Mouse (Mus musculus): ENCODE measurements around the gene Zfp871. TPM values are rescaled to one million over a fixed set of nuclear protein-coding genes. Genes with fewer than 3 reads are reported as not detected.

Gene Zfp871
- total RNA-seq, 1 experiment: 21.6 TPM

DNA sequence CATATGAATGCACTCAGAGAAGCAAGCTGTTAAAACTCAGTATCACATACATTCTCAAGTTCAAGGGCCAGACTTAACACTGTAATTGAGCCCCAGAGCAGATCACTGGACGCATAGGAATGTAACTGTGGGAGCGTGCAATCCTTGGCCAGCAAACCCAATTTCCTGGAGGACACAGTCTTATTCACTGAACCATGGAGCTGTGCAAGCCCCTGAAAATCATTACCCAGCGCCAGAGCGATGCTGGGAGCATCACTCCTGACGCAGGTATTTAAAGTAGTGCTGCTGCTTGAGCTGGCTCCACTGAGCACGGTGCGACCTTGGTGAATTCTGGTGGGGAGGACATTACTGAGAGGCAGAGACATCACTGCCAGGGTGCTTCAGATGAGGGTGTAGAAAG lies 26.0 kb upstream of the Zfp871 start:
- Histone ChIP-seq H3K36me3 (ENCODE audit: control insufficient read depth, insufficient read depth, low read length, poor library complexity, severe bottlenecking) (peaks cover 7% of the 10 kb centered on the region), H3K4me3 (ENCODE audit: insufficient read depth in 1 of 2, low read depth in 1 of 2, low read length in 2 of 2, poor library complexity in 1 of 2, severe bottlenecking in 1 of 2) (no peak overlapping the region), H3K27ac (ENCODE audit: insufficient read depth, low read depth, low read length, poor library complexity, severe bottlenecking) (no peak overlapping the region), H3K4me1 (ENCODE audit: control insufficient read depth in 2 of 2, insufficient read depth in 2 of 2, low read length in 2 of 2, poor library complexity in 1 of 2) (peaks cover 2 to 7% of the 10 kb centered on the region in 2 experiments; a peak in 1 of 4 replicates), H3K9ac (ENCODE audit: insufficient read depth, low read depth, low read length, poor library complexity, severe bottlenecking) (no peak overlapping the region), H3K9me3 (ENCODE audit: control insufficient read depth, insufficient read depth, low read depth, low read length) (no peaks in the 10 kb centered on the region)
- DNase-seq (ENCODE audit: low read depth, low spot score): no peak
- in situ Hi-C loops (cut with MboI; ENCODE audit: low sequenced_read_pairs in 2 of 2, unreplicated experiment in 2 of 2): no loop called here
- TF ChIP-seq ZNF384 (IDR thresholded peaks at IDR 0.05; ENCODE audit: low read depth, low read length): no peak
- TF ChIP-seq MAFK (IDR thresholded peaks at IDR 0.05; ENCODE audit: insufficient read depth, low read depth, low read length): no peak
- no peak for TF ChIP-seq CHD2 (IDR thresholded peaks at IDR 0.05; ENCODE audit: low read depth, low read length)
- TF ChIP-seq HCFC1 (IDR thresholded peaks at IDR 0.05; ENCODE audit: borderline replicate concordance, insufficient read depth, low read length): no peak
- no peak for TF ChIP-seq ZC3H11A (IDR thresholded peaks at IDR 0.05; ENCODE audit: borderline replicate concordance, low read depth, low read length)

DNA sequence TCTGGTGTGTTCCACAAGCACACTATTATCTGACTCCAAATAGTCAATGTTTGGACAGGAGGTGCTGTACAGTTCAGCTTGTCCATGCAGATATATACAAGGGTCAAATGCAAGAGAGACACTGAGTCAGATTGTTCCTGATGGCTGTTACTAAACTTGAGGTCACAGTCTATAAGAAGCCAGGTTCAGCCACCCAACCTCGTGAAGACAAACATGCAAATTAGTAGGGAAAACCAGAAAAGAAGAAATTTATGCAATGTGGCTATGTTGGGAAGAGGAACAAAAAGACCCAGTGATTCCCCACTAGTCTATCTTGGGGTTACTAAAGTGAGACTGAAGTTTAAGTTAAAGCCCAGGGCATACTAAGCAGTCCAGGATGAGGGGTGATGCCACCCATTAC lies 22.6 kb upstream of the Zfp871 start:
- H3K9ac ChIP-seq (ENCODE audit: insufficient read depth, low read depth, low read length, poor library complexity, severe bottlenecking): no peak overlapping the region
- no peak for DNase-seq (ENCODE audit: low read depth, low spot score)
- peaks cover 2 to 8% of the 10 kb centered on the region in 2 experiments; a peak in 2 of 4 replicates for H3K4me1 ChIP-seq (ENCODE audit: control insufficient read depth in 2 of 2, insufficient read depth in 2 of 2, low read length in 2 of 2, poor library complexity in 1 of 2)
- H3K27ac ChIP-seq (ENCODE audit: insufficient read depth, low read depth, low read length, poor library complexity, severe bottlenecking): no peak overlapping the region
- TF ChIP-seq MAFK (IDR thresholded peaks at IDR 0.05; ENCODE audit: insufficient read depth, low read depth, low read length): no peak
- no peak for TF ChIP-seq CHD2 (IDR thresholded peaks at IDR 0.05; ENCODE audit: low read depth, low read length)
- no peak for TF ChIP-seq HCFC1 (IDR thresholded peaks at IDR 0.05; ENCODE audit: borderline replicate concordance, insufficient read depth, low read length)
- no peak for TF ChIP-seq ZNF384 (IDR thresholded peaks at IDR 0.05; ENCODE audit: low read depth, low read length)
- TF ChIP-seq ZC3H11A (IDR thresholded peaks at IDR 0.05; ENCODE audit: borderline replicate concordance, low read depth, low read length): no peak
- peaks cover 2% of the 10 kb centered on the region; the same call in 1 of the 2 replicates for H3K36me3 ChIP-seq (ENCODE audit: control insufficient read depth, insufficient read depth, low read length, poor library complexity, severe bottlenecking)
- in situ Hi-C loops (cut with MboI; ENCODE audit: low sequenced_read_pairs in 2 of 2, unreplicated experiment in 2 of 2): no loop called here
- H3K9me3 ChIP-seq (ENCODE audit: control insufficient read depth, insufficient read depth, low read depth, low read length): no peaks in the 10 kb centered on the region
- H3K4me3 ChIP-seq (ENCODE audit: insufficient read depth in 1 of 2, low read depth in 1 of 2, low read length in 2 of 2, poor library complexity in 1 of 2, severe bottlenecking in 1 of 2): peak overlapping the region in 1 of 2 experiments; percentile 28; a peak in 2 of 4 replicates

DNA sequence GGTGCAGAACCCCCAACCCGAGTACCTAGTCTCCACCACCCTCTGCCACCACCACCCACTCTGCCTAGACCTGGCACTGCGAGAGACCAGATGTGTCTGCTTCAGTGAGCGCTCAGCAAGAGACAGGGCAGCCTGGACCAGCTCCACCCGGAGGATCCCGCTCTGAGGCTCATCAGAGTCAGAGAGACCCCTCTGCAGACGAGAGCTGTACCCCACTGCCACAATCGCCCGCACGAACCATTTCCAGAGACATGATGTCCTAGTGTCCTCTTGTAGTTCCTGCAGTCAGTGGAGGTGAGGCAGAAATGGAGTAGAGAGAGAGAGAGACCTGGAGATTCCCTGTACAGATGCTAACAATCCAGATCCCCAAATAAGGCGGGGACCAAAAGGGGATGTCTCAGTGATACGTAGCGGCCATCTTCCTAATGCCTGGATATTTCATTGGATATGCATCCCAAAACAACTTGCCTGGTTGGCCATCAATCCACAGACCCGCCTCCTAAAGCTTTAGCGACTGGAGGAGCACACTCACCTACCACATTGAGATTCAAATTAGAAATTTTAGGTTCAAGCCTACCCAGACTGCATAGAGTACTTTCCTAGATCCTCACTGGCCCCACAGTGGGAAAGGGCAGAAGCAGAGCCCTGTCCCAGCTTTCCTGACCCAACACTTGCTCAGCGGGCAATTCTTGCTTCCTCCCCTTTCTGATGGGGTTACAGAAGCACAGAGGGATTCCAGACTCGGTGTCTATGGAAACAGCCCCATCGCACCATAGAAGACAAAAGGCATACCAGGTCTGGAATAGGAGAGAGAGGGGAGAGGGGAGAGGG lies 21.7 kb upstream of the Zfp871 start, which contains the start of gene Zfp811:
Gene Zfp811, minus strand, starts transcription at position 388 of the 831 bp plus-strand sequence.
- Histone ChIP-seq H3K4me1 (ENCODE audit: control insufficient read depth in 2 of 2, insufficient read depth in 2 of 2, low read length in 2 of 2, poor library complexity in 1 of 2) (peaks cover 2 to 8% of the 10 kb centered on the region in 2 experiments; a peak in 2 of 4 replicates), H3K27ac (ENCODE audit: insufficient read depth, low read depth, low read length, poor library complexity, severe bottlenecking) (peak within 1 kb of the TSS; percentile 57; the same call in 1 of the 2 replicates), H3K36me3 (ENCODE audit: control insufficient read depth, insufficient read depth, low read length, poor library complexity, severe bottlenecking) (peaks cover 2% of the 10 kb centered on the region; the same call in 1 of the 2 replicates), H3K4me3 (ENCODE audit: insufficient read depth in 1 of 2, low read depth in 1 of 2, low read length in 2 of 2, poor library complexity in 1 of 2, severe bottlenecking in 1 of 2) (peak within 1 kb of the TSS; percentile 66 to 88), H3K9ac (ENCODE audit: insufficient read depth, low read depth, low read length, poor library complexity, severe bottlenecking) (peak within 1 kb of the TSS; percentile 62), H3K9me3 (ENCODE audit: control insufficient read depth, insufficient read depth, low read depth, low read length) (no peaks in the 10 kb centered on the region)
- peak; percentile 83 for DNase-seq (ENCODE audit: low read depth, low spot score)
- in situ Hi-C loops (cut with MboI; ENCODE audit: low sequenced_read_pairs in 2 of 2, unreplicated experiment in 2 of 2): no loop called here
- no peak for TF ChIP-seq ZNF384 (IDR thresholded peaks at IDR 0.05; ENCODE audit: low read depth, low read length)
- TF ChIP-seq CHD2 (IDR thresholded peaks at IDR 0.05; ENCODE audit: low read depth, low read length): peak; percentile 75; the same call in 1 of the 2 replicates
- TF ChIP-seq MAFK (IDR thresholded peaks at IDR 0.05; ENCODE audit: insufficient read depth, low read depth, low read length): no peak

DNA sequence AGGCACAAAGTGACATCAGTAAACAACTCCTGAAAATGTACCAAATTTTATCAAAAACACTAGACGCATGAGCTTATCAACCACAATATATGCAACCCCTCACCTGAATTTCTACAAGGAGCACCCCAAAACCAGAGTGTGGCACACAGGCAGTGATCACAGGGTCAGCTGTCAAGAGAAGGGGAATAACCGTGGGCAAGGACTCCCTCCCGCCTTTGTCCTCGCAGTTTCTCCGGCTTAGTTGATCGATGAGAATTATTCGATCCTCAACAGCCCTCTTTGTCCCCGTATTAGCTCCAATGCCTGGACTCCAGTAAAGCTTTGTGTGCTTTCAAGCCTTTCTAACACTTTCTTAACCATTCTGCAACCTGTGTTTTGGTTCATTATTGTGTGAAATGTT lies 20.8 kb upstream of the Zfp871 start:
- TF ChIP-seq ZC3H11A (IDR thresholded peaks at IDR 0.05; ENCODE audit: borderline replicate concordance, low read depth, low read length) (no peak), HCFC1 (IDR thresholded peaks at IDR 0.05; ENCODE audit: borderline replicate concordance, insufficient read depth, low read length) (no peak)
- in situ Hi-C loops (cut with MboI; ENCODE audit: low sequenced_read_pairs in 2 of 2, unreplicated experiment in 2 of 2): no loop called here
- H3K9me3 ChIP-seq (ENCODE audit: control insufficient read depth, insufficient read depth, low read depth, low read length): no peaks in the 10 kb centered on the region
- no peaks in the 10 kb centered on the region for H3K36me3 ChIP-seq (ENCODE audit: control insufficient read depth, insufficient read depth, low read length, poor library complexity, severe bottlenecking)
- no peak overlapping the region for H3K9ac ChIP-seq (ENCODE audit: insufficient read depth, low read depth, low read length, poor library complexity, severe bottlenecking)
- peaks cover 2 to 6% of the 10 kb centered on the region in 2 experiments; a peak in 2 of 4 replicates for H3K4me1 ChIP-seq (ENCODE audit: control insufficient read depth in 2 of 2, insufficient read depth in 2 of 2, low read length in 2 of 2, poor library complexity in 1 of 2)
- H3K27ac ChIP-seq (ENCODE audit: insufficient read depth, low read depth, low read length, poor library complexity, severe bottlenecking): no peak overlapping the region
- H3K4me3 ChIP-seq (ENCODE audit: insufficient read depth in 1 of 2, low read depth in 1 of 2, low read length in 2 of 2, poor library complexity in 1 of 2, severe bottlenecking in 1 of 2): peak overlapping the region in 1 of 2 experiments; percentile 88; a peak in 2 of 4 replicates
- DNase-seq (ENCODE audit: low read depth, low spot score): no peak
